Mouse (Mus musculus) hindlimb bud, embryonic 11.5 days (tissue): ENCODE measurements around the gene Rpl18a.

Source experiments
- DNase-seq: peaks from one replicate; pipeline ENCODE4 v3.0.0-alpha.2; 2012; ENCODE audit warnings: low read depth, low spot score; ENCODE audit errors: extremely low spot score

The Rpl18a gene

DNA sequence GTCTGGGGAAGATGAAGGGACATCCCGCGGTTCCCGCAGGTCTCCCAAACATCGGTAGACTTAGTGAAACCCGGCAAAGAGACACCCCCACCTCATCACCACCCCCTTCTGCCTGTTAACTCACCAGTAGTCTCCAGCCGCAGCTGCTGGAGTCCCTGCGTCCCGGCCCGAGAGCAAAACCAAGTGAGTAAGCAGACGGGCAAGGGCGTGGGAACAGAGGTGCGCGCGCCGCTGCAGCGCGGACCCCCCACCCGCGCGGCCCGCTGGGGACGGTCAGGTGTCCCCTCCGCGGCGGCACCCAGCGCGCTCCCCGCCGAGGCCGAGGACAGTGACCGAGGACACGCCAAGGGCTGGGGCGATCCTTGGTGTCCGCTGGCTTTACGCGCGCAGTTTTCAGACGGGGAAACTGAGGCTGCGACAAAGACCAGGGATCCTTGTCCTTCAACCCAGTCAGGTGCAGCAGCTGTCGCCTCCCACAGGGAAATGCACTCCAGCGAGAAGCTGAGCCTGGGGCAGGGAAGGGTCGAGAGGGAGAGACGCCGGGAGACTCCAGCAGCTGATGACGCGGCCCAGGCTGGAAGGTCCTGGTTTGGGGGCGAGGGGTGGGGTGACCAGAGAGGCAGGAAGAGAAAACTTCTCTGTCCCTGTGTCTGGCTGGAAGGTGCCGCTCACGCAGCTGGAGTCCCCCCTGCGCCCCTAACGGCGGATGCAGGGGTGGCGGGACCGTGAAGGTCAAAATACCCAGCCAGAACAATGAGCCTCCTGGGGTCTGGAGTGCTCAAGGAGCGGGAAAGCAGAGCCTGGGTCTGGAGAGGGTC is 34.2 kb downstream of the Rpl18a start, which contains the start of gene Kcnn1:
Kcnn1 (minus strand) TSS at position 435 of the 818 bp plus-strand sequence.
- DNase-seq = no peak

DNA sequence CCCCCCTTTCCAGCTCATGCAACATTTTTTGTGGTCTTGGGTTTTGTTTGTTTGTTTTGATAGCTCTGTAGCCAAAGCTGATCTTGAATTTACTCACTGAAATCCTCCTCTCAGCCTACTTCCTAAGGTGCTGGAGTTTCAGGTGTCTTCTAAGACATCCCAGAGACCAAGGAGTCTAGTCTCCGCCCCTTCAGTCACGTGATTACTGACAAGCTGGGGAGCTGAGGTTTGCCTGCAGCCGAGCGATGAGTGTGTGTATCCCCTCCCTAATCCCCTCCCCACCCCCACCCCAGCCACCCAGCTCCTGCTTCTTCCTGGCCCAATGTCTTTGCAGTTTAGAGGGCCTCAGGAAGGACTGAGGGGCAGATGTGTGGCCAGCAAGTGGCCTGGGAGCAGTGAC is 39.7 kb downstream of the Rpl18a start:
- no peak for DNase-seq

GRCm38 (mm10) chr8:70856541-70857197 is 40.5 kb downstream of the Rpl18a start:
- no peak for DNase-seq

DNA sequence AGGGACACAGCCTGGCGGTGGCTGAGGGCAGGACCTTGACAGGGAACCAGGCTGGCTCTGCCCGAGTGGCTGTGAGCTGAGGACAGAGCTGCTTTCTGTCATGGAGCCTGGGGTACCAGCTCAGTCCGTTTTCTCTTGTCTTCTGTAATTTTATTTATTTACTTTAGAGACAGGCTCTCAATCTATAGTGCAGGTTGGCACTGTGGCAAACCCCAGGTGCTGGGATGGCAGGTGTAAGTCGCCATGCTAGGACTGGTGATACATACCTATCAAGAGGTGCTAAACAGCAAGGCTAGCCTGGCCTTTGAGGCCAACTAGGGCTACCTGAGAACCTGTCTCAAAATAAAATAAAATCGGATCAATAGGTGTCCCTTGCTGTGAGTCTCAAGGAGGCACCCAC is 41.2 kb downstream of the Rpl18a start:
- no peak for DNase-seq

- no peak for DNase-seq
Observed at GRCm38 (mm10) chr8:70853863-70854262, 43.3 kb downstream of the Rpl18a start.

GRCm38 (mm10) chr8:70852595-70853231 is 44.5 kb downstream of the Rpl18a start:
- no peak for DNase-seq

DNA sequence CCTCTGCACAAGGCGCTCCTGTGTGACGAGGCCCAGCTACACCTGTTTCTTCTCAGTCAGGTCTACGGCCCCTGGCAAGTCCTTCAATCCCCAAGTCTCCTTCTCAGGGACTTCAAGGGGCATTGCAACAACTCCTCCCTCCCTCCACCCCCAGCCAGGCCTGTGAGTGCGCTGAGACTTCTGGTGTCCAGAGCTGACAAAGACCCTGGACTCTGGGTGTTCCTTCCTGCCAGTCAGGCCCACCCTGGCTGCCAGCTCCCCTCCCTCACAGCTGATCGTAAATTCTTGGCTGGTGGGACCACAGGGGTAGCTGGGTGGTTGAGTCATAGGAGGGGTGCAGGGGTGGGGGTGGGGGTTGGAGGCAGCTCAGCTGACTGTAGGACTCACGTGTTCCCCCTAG is 45.4 kb downstream of the Rpl18a start:
- no peak for DNase-seq

- DNase-seq = no peak
Observed at GRCm38 (mm10) chr8:70850947-70851346, 46.3 kb downstream of the Rpl18a start.

- no peak for DNase-seq
Observed at GRCm38 (mm10) chr8:70850132-70850845, 46.9 kb downstream of the Rpl18a start.

DNA sequence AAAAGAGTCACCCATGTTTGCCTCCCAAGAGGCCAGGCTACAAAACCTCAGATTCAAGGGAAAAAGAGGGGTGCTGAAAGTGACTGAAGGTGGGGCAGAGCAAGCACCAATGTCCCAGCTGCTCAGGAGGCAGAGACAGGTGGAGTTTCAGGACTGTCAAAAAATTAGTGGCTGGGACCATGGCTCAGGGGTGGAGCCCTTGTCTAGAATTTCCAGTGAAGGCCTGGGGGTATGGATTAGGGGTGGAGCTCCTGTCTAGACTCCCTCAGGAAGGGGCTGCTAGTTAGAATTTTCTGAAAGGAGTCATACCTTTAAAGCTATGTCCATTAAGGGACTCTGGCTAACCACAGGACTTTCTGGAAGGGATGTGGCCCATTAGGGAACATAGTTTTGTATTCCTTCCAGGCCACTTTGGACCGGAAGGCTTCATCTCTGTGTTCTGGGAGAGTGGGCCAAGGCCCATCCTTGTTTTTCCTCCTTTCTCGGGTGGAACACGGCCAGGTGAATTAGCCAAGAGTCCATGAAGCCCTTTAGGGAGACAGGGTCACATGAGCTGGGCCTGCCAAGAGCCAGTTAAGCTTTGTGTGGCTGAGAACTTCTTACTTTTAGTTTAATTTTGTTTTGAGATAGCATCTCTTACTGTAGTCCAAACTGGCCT is 47.8 kb downstream of the Rpl18a start:
- no peak for DNase-seq

GRCm38 (mm10) chr8:70846371-70847154 is 50.6 kb downstream of the Rpl18a start:
- no peak for DNase-seq

- no peak for DNase-seq
Observed at GRCm38 (mm10) chr8:70845108-70845507, 52.1 kb downstream of the Rpl18a start.
